Mouse (Mus musculus): ENCODE measurements around the gene Fsip1. TPM values are rescaled to one million over a fixed set of nuclear protein-coding genes. Genes with fewer than 3 reads are reported as not detected.

Gene Fsip1
- polyA plus RNA-seq, 2 experiments, result 0.32 to 0.40 TPM

GRCm38 (mm10) chr2:118102169-118102568, 154.6 kb downstream of the Fsip1 start:
- Histone ChIP-seq H3K27me3 (ENCODE audit: control insufficient read depth, insufficient read depth, low read length) (no peaks in the 10 kb centered on the region), H3K4me3 (replicated peaks; ENCODE audit: low read length) (no peak overlapping the region), H3K9ac (ENCODE audit: low read depth, low read length, severe bottlenecking) (no peak overlapping the region), H3K36me3 (ENCODE audit: control insufficient read depth, insufficient read depth, low read length) (no peaks in the 10 kb centered on the region), H3K27ac (replicated peaks; ENCODE audit: low read depth, low read length) (no peak overlapping the region), H3K4me1 (ENCODE audit: control insufficient read depth, insufficient read depth, low read length) (peaks cover 12% of the 10 kb centered on the region), H3K9me3 (ENCODE audit: control insufficient read depth, low read length) (no peaks in the 10 kb centered on the region), H3K4me2 (replicated peaks; ENCODE audit: low read depth, low read length, severe bottlenecking) (no peak overlapping the region)
- WGBS, result 45% methylated on average over 4 of the region's 4 CpGs
- ATAC-seq (ENCODE audit: low FRiP score, low read depth), result 0 out of 2 replicates have a peak, but pooled peaks have one; percentile 12
- no peak for TF ChIP-seq POLR2A (IDR thresholded peaks at IDR 0.05; ENCODE audit: borderline replicate concordance, extremely low read depth, insufficient read depth, insufficient read length)
- no peak for DNase-seq (ENCODE audit: low spot score)

GRCm38 (mm10) chr2:118099104-118099503, 157.7 kb downstream of the Fsip1 start:
- no peak for TF ChIP-seq POLR2A (IDR thresholded peaks at IDR 0.05; ENCODE audit: borderline replicate concordance, extremely low read depth, insufficient read depth, insufficient read length)
- Histone ChIP-seq H3K27me3 (ENCODE audit: control insufficient read depth, insufficient read depth, low read length) (no peaks in the 10 kb centered on the region), H3K36me3 (ENCODE audit: control insufficient read depth, insufficient read depth, low read length) (no peaks in the 10 kb centered on the region), H3K9me3 (ENCODE audit: control insufficient read depth, low read length) (no peaks in the 10 kb centered on the region), H3K4me2 (replicated peaks; ENCODE audit: low read depth, low read length, severe bottlenecking) (no peak overlapping the region), H3K4me1 (ENCODE audit: control insufficient read depth, insufficient read depth, low read length) (peaks cover 12% of the 10 kb centered on the region), H3K4me3 (replicated peaks; ENCODE audit: low read length) (no peak overlapping the region), H3K9ac (ENCODE audit: low read depth, low read length, severe bottlenecking) (no peak overlapping the region), H3K27ac (replicated peaks; ENCODE audit: low read depth, low read length) (peak overlapping the region; percentile 34)
- WGBS, result 13% methylated on average over 4 of the region's 4 CpGs
- DNase-seq (ENCODE audit: low spot score), result peak; percentile 62
- peak; percentile 78; the same call in 1 of the 2 replicates for ATAC-seq (ENCODE audit: low FRiP score, low read depth)

- no peak overlapping the region for H3K4me2 ChIP-seq (replicated peaks; ENCODE audit: low read depth, low read length, severe bottlenecking)
- no peak for DNase-seq (ENCODE audit: low spot score)
Observed at GRCm38 (mm10) chr2:118091226-118091625, 165.5 kb downstream of the Fsip1 start.

GRCm38 (mm10) chr2:118087044-118087726, 169.6 kb downstream of the Fsip1 start:
- Histone ChIP-seq H3K9ac (ENCODE audit: low read depth, low read length, severe bottlenecking) (no peak overlapping the region), H3K36me3 (ENCODE audit: control insufficient read depth, insufficient read depth, low read length) (no peaks in the 10 kb centered on the region), H3K4me3 (replicated peaks; ENCODE audit: low read length) (no peak overlapping the region), H3K4me1 (ENCODE audit: control insufficient read depth, insufficient read depth, low read length) (0 out of 2 replicates have a peak, but pooled peaks cover 2% of the 10 kb centered on the region), H3K4me2 (replicated peaks; ENCODE audit: low read depth, low read length, severe bottlenecking) (no peak overlapping the region), H3K9me3 (ENCODE audit: control insufficient read depth, low read length) (no peaks in the 10 kb centered on the region), H3K27ac (replicated peaks; ENCODE audit: low read depth, low read length) (no peak overlapping the region), H3K27me3 (ENCODE audit: control insufficient read depth, insufficient read depth, low read length) (no peaks in the 10 kb centered on the region)
- 76% methylated on average over 10 of the region's 10 CpGs for WGBS
- DNase-seq (ENCODE audit: low spot score) (no peak), ATAC-seq (ENCODE audit: low FRiP score, low read depth) (no peak)
- no peak for TF ChIP-seq POLR2A (IDR thresholded peaks at IDR 0.05; ENCODE audit: borderline replicate concordance, extremely low read depth, insufficient read depth, insufficient read length)

More at GRCm38 (mm10) chr2:118091226-118091625, 165.5 kb downstream of the Fsip1 start:
- Histone ChIP-seq H3K4me3 (replicated peaks; ENCODE audit: low read length) (no peak overlapping the region), H3K36me3 (ENCODE audit: control insufficient read depth, insufficient read depth, low read length) (no peaks in the 10 kb centered on the region), H3K27me3 (ENCODE audit: control insufficient read depth, insufficient read depth, low read length) (no peaks in the 10 kb centered on the region), H3K9me3 (ENCODE audit: control insufficient read depth, low read length) (no peaks in the 10 kb centered on the region), H3K9ac (ENCODE audit: low read depth, low read length, severe bottlenecking) (no peak overlapping the region), H3K27ac (replicated peaks; ENCODE audit: low read depth, low read length) (no peak overlapping the region), H3K4me1 (ENCODE audit: control insufficient read depth, insufficient read depth, low read length) (0 out of 2 replicates have a peak, but pooled peaks cover 2% of the 10 kb centered on the region)
- 79% methylated on average over 5 of the region's 5 CpGs for whole genome bisulfite sequencing
- no peak for ATAC-seq (ENCODE audit: low FRiP score, low read depth)
- TF ChIP-seq POLR2A (IDR thresholded peaks at IDR 0.05; ENCODE audit: borderline replicate concordance, extremely low read depth, insufficient read depth, insufficient read length), result no peak

DNA sequence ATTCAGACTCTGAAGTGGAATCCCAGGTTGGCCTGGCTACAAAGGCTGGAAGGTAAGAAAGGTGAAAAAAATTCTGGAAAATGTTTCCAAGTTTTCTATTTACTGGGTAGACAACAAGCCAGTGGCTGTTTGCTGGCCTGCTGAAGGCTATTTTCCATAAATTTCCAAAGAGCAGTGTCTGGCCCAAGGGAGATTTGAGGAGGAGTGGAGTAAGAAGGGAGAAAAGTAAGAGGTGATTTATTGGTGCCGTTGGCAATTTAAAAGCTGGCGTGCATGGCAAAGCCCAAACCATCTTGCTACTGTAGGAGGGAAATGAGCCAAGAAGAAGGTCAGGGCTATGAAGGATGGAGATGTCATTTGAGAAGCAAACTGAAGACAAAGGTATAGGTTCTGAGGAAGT, 171.1 kb downstream of the Fsip1 start:
- H3K27ac ChIP-seq (replicated peaks; ENCODE audit: low read depth, low read length), result no peak overlapping the region
- H3K9ac ChIP-seq (ENCODE audit: low read depth, low read length, severe bottlenecking), result no peak overlapping the region
- no peaks in the 10 kb centered on the region for H3K36me3 ChIP-seq (ENCODE audit: control insufficient read depth, insufficient read depth, low read length)
- ATAC-seq (ENCODE audit: low FRiP score, low read depth), result no peak
- DNase-seq (ENCODE audit: low spot score), result no peak
- no peak overlapping the region for H3K4me3 ChIP-seq (replicated peaks; ENCODE audit: low read length)
- no peak overlapping the region for H3K4me2 ChIP-seq (replicated peaks; ENCODE audit: low read depth, low read length, severe bottlenecking)
- peaks cover 2% of the 10 kb centered on the region; the same call in 1 of the 2 replicates for H3K4me1 ChIP-seq (ENCODE audit: control insufficient read depth, insufficient read depth, low read length)
- H3K27me3 ChIP-seq (ENCODE audit: control insufficient read depth, insufficient read depth, low read length), result no peaks in the 10 kb centered on the region
- no peaks in the 10 kb centered on the region for H3K9me3 ChIP-seq (ENCODE audit: control insufficient read depth, low read length)
- TF ChIP-seq POLR2A (IDR thresholded peaks at IDR 0.05; ENCODE audit: borderline replicate concordance, extremely low read depth, insufficient read depth, insufficient read length), result no peak
- WGBS, result 56% methylated on average over 2 of the region's 2 CpGs
